Mouse (Mus musculus) cerebellum, adult 2 months (tissue): ENCODE results near the gene Sh3rf3.

Source experiments
- CTCF ChIP-seq: fragments of 200-500 bp; IDR thresholded peaks from 2 replicates; pipeline ENCODE4 v1.5.1; 2011; ENCODE audit warnings: low read depth, mild to moderate bottlenecking, control low read depth, low read length, moderate library complexity, borderline replicate concordance; ENCODE audit not compliant: insufficient read depth
- POLR2A ChIP-seq: fragments of 200-500 bp; IDR thresholded peaks from 2 replicates; pipeline ENCODE4 v1.6.1; 2011; ENCODE audit warnings: low read length, control low read depth, borderline replicate concordance; ENCODE audit not compliant: insufficient read depth

DNA sequence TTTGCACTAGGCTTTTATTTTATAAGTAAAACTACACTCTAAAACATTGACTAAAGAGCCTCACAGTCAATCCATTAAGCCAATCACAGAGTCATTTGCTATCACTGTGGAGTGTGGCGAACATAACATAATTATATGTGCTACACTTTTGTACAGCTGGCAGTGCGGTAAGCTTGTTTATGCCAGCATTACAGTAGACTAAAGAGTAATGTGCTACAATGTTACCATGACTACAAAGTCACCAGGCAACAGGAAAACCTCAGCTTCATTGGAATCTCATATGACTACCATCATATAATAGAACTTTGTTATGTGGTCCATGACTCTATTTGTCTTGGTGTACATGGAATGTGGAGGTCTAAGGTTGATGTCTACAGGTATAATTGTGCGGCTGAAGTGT is 15.0 kb upstream of the Sh3rf3 start:
- TF ChIP-seq CTCF = no peak
- TF ChIP-seq POLR2A = no peak
